Mouse (Mus musculus): ENCODE measurements at regions not wholly inside any gene's neighbourhood (a gene's known extent, or its start where the extent isn't known, plus 50 kb on each side); places are given as distances from the start of the nearest gene placed in this dataset.
"Not testable (repeated sequence)": the region's sequence is repeated elsewhere in the genome, so short reads cannot be mapped to it uniquely, and the experiment has no call there.

- DNase-seq (ENCODE audit: low spot score in 2 of 2), result not testable (repeated sequence)
Measured at GRCm38 (mm10) chr14:53474170-53474569, 779.7 kb downstream of the Dad1 start.

GRCm38 (mm10) chr14:53460790-53461189 is 793.1 kb downstream of the Dad1 start:
- not testable (repeated sequence) for DNase-seq (ENCODE audit: low spot score in 2 of 2)

- DNase-seq (ENCODE audit: low spot score in 2 of 2), result no peak
Measured at GRCm38 (mm10) chr14:53454001-53454400, 799.9 kb downstream of the Dad1 start.

GRCm38 (mm10) chr14:53439643-53440042 is 814.3 kb downstream of the Dad1 start:
- DNase-seq (ENCODE audit: low spot score in 2 of 2), result not testable (repeated sequence)

GRCm38 (mm10) chr14:53430130-53430529 is 823.8 kb downstream of the Dad1 start:
- DNase-seq (ENCODE audit: low spot score in 2 of 2), result not testable (repeated sequence)

- not testable (repeated sequence) for DNase-seq (ENCODE audit: low spot score in 2 of 2)
Measured at GRCm38 (mm10) chr14:53428447-53428846, 825.5 kb downstream of the Dad1 start.

- DNase-seq (ENCODE audit: low spot score in 2 of 2), result not testable (repeated sequence)
Measured at GRCm38 (mm10) chr14:53427636-53428035, 826.3 kb downstream of the Dad1 start.

GRCm38 (mm10) chr14:53416955-53417354 is 836.9 kb downstream of the Dad1 start:
- not testable (repeated sequence) for DNase-seq (ENCODE audit: low spot score in 2 of 2)

GRCm38 (mm10) chr14:53407500-53408227 is 846.2 kb downstream of the Dad1 start:
- not testable (repeated sequence) for DNase-seq (ENCODE audit: low spot score in 2 of 2)

- DNase-seq (ENCODE audit: low spot score in 2 of 2), result not testable (repeated sequence)
Measured at GRCm38 (mm10) chr14:53390307-53390706, 863.6 kb downstream of the Dad1 start.

GRCm38 (mm10) chr14:53374591-53374990 is 879.0 kb upstream of the Olfr1507 start:
- DNase-seq (ENCODE audit: low spot score in 2 of 2), result not testable (repeated sequence)

GRCm38 (mm10) chr14:53373777-53374468 is 878.4 kb upstream of the Olfr1507 start:
- not testable (repeated sequence) for DNase-seq (ENCODE audit: low spot score in 2 of 2)

GRCm38 (mm10) chr14:53369776-53370175 is 874.2 kb upstream of the Olfr1507 start:
- DNase-seq (ENCODE audit: low spot score in 2 of 2), result no peak

- DNase-seq (ENCODE audit: low spot score in 2 of 2), result not testable (repeated sequence)
Measured at GRCm38 (mm10) chr14:53367420-53367819, 871.9 kb upstream of the Olfr1507 start.

GRCm38 (mm10) chr14:53363995-53364394 is 868.4 kb upstream of the Olfr1507 start:
- DNase-seq (ENCODE audit: low spot score in 2 of 2), result not testable (repeated sequence)

- not testable (repeated sequence) for DNase-seq (ENCODE audit: low spot score in 2 of 2)
Measured at GRCm38 (mm10) chr14:53362054-53362453, 866.5 kb upstream of the Olfr1507 start.

- not testable (repeated sequence) for DNase-seq (ENCODE audit: low spot score in 2 of 2)
Measured at GRCm38 (mm10) chr14:53357498-53357897, 861.9 kb upstream of the Olfr1507 start.

GRCm38 (mm10) chr14:53356783-53357182 is 861.2 kb upstream of the Olfr1507 start:
- DNase-seq (ENCODE audit: low spot score in 2 of 2), result not testable (repeated sequence)

- not testable (repeated sequence) for DNase-seq (ENCODE audit: low spot score in 2 of 2)
Measured at GRCm38 (mm10) chr14:53351457-53351856, 855.9 kb upstream of the Olfr1507 start.

GRCm38 (mm10) chr14:53350780-53351179 is 855.2 kb upstream of the Olfr1507 start:
- DNase-seq (ENCODE audit: low spot score in 2 of 2), result not testable (repeated sequence)

GRCm38 (mm10) chr14:53349111-53349510 is 853.6 kb upstream of the Olfr1507 start:
- not testable (repeated sequence) for DNase-seq (ENCODE audit: low spot score in 2 of 2)

- DNase-seq (ENCODE audit: low spot score in 2 of 2), result not testable (repeated sequence)
Measured at GRCm38 (mm10) chr14:53345568-53345967, 850.0 kb upstream of the Olfr1507 start.
